Mouse (Mus musculus) ovary, adult 18-20 months (tissue): ENCODE data around the gene Prkd1.

ENCODE experiments used
- DNase-seq: peaks from one replicate; pipeline ENCODE4 v3.0.0; 2022; ENCODE audit warnings: low spot score, mixed read lengths

The Prkd1 gene

DNA sequence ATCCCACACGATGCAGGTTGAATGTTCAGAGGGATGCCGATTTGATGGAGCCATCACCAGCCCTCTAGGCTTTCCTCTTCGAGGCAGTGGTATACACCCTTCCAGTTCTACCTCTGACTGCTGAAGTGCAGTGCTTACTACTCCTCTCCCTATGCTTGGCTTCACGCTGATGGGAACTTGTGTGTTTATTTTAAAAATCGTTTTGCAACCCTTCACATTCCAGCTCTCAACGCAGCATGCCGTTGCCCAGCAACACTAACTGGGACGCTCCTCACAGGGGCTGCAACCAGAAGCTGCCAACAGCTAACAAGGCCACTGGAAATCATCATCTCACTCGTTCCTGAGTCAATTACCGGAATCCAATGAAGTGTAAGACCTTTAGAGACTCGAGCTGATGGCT lies 296.5 kb downstream of the Prkd1 start:
- DNase-seq, result no peak

DNA sequence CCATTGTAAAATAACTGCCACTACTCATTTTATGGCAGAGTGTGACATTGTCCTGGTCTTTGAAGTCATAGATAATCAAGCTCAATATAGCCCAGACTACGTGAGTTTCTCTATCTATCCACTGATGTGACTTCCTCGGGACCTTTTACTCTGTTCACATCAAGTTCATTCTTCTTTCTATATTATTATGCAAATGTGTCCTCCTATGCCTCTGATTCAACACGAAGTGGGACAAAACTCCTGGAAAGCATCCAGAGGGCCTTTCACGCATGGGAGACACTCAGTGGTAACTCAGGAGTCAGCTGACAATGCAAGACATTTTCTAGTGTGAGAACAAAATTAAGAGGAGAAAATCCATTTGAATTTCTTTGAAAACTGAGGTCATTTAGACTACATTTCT lies 315.7 kb downstream of the Prkd1 start:
- DNase-seq, result no peak

DNA sequence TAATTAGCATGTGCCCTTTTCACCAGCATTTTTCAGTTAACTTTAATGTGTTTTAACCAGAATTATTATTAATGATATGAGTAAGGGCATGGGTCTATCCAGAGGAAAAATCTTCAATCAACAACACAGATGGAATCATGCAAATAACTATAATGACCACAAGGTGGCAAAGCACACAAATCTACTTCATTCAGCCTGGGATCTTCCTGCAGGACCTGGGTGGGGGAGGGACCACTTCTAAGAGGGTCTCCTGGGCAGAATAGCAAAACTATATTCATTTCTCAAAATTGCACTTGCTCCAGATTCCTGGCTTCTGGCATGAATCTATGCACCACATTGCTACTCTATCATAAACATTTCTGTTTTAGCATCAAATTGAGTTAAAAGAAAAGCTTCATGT lies 334.3 kb downstream of the Prkd1 start:
- DNase-seq, result no peak

DNA sequence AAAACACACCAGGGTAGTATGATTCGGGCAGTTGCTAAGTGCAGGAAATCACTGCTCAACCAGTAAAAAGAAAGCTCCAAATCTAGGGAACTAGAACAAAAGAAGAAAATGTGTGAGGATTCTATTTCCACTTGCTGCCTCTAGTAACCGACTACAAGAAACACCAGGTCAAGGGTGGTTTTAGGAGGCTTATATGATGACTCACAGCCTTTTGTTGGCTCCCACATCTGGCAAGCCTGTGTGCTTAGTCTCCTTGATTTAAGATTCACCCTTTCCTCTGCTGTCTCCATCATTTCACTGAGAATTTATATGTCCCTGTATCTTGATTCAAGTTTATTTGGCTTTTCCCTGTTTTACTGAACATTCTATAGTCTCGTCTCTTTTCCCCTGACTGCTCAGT lies 339.6 kb downstream of the Prkd1 start:
- DNase-seq, result no peak

DNA sequence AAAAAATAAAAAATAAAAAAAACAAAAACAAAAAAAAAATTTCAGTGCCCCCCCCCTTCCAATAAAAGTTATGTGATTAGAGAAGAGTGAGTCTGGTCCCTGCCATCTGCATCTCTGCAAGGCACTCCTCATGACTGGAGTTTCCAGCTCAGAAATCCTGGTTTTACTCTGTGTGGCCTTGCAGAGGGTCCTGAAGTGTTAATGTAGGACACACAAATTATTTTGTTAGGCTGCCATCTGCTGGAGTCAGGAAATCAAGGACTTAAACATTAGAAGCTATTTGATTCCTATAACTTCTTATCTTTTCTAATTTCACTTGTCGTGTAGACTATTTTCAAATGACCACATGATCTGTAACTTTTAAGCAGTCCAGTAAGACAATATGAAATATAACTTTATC lies 347.6 kb downstream of the Prkd1 start:
- DNase-seq, result no peak

DNA sequence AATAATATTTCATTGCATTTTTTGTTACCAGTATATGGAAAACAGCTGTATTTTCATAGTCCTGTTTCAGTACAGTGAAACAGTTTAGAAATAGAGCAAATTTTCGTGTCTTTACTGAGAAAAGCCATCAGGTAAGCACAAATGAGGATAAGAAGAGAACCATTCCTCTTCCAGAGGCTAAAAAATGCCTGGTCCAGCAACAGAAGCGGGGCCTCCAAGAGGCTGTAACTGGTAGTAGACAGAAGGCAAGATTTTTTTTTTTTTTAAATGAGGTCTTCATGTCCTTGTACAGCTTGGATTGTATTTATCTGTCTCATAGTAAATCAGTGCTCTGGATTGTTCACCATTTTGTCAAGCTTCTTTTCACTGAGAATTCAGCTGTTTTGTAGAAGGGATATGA lies 352.8 kb downstream of the Prkd1 start:
- DNase-seq, result no peak

DNA sequence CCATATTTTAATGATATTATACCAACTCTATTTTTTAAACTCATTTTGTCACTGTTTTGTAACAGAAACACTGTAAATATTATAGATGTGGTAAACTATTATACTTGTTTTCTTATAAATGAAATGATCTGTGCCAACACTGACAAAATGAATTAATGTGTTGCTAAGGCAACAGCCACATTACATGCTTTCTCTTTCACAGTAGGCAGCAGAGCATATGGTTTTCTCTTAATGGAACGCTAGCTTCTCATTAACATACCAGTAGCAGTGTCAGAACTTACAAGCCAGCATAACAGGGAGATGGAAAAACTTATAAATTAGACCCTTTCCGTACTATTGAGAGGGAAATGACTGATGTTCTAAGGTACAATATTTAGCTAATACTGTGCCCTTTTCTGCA lies 353.3 kb downstream of the Prkd1 start:
- DNase-seq, result no peak

DNA sequence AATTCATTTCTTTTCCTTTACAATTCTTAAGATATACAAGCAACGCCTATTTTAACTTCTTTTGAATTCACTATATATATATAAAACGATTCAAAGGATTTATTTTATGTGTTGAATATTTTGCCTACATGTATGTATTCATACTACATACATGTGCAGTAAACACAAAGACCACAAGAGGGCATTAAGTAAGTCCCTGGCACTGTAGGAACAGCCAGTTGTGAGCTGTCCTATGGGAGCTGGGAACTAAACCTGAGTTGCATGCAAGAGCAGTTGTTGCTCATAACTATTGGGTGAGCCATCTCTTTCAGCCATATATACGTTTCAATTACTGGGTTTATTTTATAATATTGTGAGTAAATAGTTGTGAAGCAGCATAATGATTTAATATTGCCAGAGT lies 356.1 kb downstream of the Prkd1 start:
- no peak for DNase-seq
